Mouse (Mus musculus) hindbrain, embryonic 14.5 days (tissue): Measurements from ENCODE around the gene Zfp873. TPM values are rescaled to one million over a fixed set of nuclear protein-coding genes. Genes with fewer than 3 reads are reported as not detected.
"Not testable (repeated sequence)": the region's sequence is repeated elsewhere in the genome, so short reads cannot be mapped to it uniquely, and the experiment has no call there.

ENCODE experiments used
- ATAC-seq: fragments of 200-750 bp; cut with Nextera tagmentation; 2 replicates; pipeline ENCODE4 v1.8.0; 2017; ENCODE audit warnings: moderate number of reproducible peaks, mild to moderate bottlenecking, moderate TSS enrichment, moderate library complexity; ENCODE audit not compliant: low FRiP score
- DNase-seq: peaks from one replicate; pipeline ENCODE4 v3.0.0-alpha.2; 2015; ENCODE audit warnings: low spot score
- H3K27ac ChIP-seq: fragments of 300-500 bp; sonication (generic); 2 replicates; pipeline ENCODE4 v1.5.1; 2014; ENCODE audit warnings: mild to moderate bottlenecking, moderate library complexity
- H3K27me3 ChIP-seq: fragments of 300-500 bp; sonication (generic); 2 replicates; pipeline ENCODE4 v1.6.1; 2014; ENCODE audit warnings: mild to moderate bottlenecking, low read length, mixed read lengths; ENCODE audit not compliant: control insufficient read depth, insufficient read depth
- H3K36me3 ChIP-seq: fragments of 300-500 bp; sonication (generic); replicated peaks from 2 replicates; pipeline ENCODE4 v1.6.1; 2014; ENCODE audit not compliant: control insufficient read depth, insufficient read depth
- H3K4me1 ChIP-seq: fragments of 300-500 bp; sonication (generic); replicated peaks from 2 replicates; pipeline ENCODE4 v1.6.1; 2014; ENCODE audit warnings: antibody characterized with exemption, low read length, mixed read lengths; ENCODE audit not compliant: control insufficient read depth, insufficient read depth
- H3K4me2 ChIP-seq: fragments of 300-500 bp; sonication (generic); replicated peaks from 2 replicates; pipeline ENCODE4 v1.6.1; 2014; ENCODE audit warnings: mild to moderate bottlenecking, moderate library complexity
- H3K4me3 ChIP-seq: fragments of 300-500 bp; sonication (generic); replicated peaks from 2 replicates; pipeline ENCODE4 v1.5.1; 2014; ENCODE audit warnings: mild to moderate bottlenecking, low read length
- H3K9ac ChIP-seq: fragments of 300-500 bp; sonication (generic); 2 replicates; pipeline ENCODE4 v1.6.1; 2014
- H3K9me3 ChIP-seq: fragments of 300-500 bp; sonication (generic); 2 replicates; pipeline ENCODE4 v1.6.1; 2016; ENCODE audit warnings: low read length; ENCODE audit not compliant: control insufficient read depth
- WGBS: fragments of 180-500 bp; shearing (Covaris S2); extraction: QIAGEN DNeasy Blood & Tissue Kit; methylation state at CpG from one replicate; pipeline ENCODE4 v1.1.7; 2014; 5-methylcytosine and 5-hydroxymethylcytosine counted together
- polyA plus RNA-seq: library from polyadenylated mRNA; unstranded; fragments of >200 nt; fragmentation: Nextera tagmentation; extraction: Ambion mirVana; gene quantifications from 2 replicates; pipeline ENCODE4 v1.2.1, GENCODE M21; 2014

Zfp873 gene
- polyA plus RNA-seq, result 12.1 and 12.9 TPM in 2 replicates

GRCm38 (mm10) chr10:82047597-82048459 lies at the start of gene Zfp873:
Gene Zfp873 (plus strand): TSS chr10:82048123.
- Histone ChIP-seq H3K4me2 (peak within 1 kb of the TSS; percentile 58), H3K4me3 (peak within 1 kb of the TSS; percentile 56), H3K36me3 (peaks cover 8% of the 10 kb centered on the region; the same call in 1 of the 2 replicates), H3K27ac (peak within 1 kb of the TSS; percentile 97), H3K9ac (peak within 1 kb of the TSS; percentile 77), H3K27me3 (no peaks in the 10 kb centered on the region), H3K9me3 (peaks cover 51% of the 10 kb centered on the region), H3K4me1 (no peaks in the 10 kb centered on the region)
- DNase-seq (peak; percentile 91), ATAC-seq (peak; percentile 100)
- 10% methylated on average over 35 of the region's 35 CpGs for WGBS

GRCm38 (mm10) chr10:82003209-82003608 lies 44.7 kb upstream of the Zfp873 start:
- H3K4me2 ChIP-seq, H3K9ac ChIP-seq, ATAC-seq, DNase-seq, H3K4me1 ChIP-seq, H3K4me3 ChIP-seq, H3K27me3 ChIP-seq, H3K27ac ChIP-seq: not testable (repeated sequence)
- Histone ChIP-seq H3K36me3 (0 out of 2 replicates have a peak, but pooled peaks cover 14% of the 10 kb centered on the region), H3K9me3 (peaks cover 48% of the 10 kb centered on the region)
- WGBS, result 100% methylated on average over 1 of the region's 1 CpGs

GRCm38 (mm10) chr10:82004822-82005221 lies 43.1 kb upstream of the Zfp873 start:
- H3K9ac ChIP-seq, DNase-seq, H3K27me3 ChIP-seq, H3K27ac ChIP-seq, H3K4me3 ChIP-seq, H3K4me1 ChIP-seq, ATAC-seq, H3K4me2 ChIP-seq: not testable (repeated sequence)
- H3K36me3 ChIP-seq, result peaks cover 12% of the 10 kb centered on the region; the same call in 1 of the 2 replicates
- H3K9me3 ChIP-seq, result peaks cover 52% of the 10 kb centered on the region
- 31% methylated on average over 1 of the region's 2 CpGs for WGBS

GRCm38 (mm10) chr10:82042191-82042590 lies 5.7 kb upstream of the Zfp873 start:
- H3K27me3 ChIP-seq, result 0 out of 2 replicates have a peak, but pooled peaks cover 3% of the 10 kb centered on the region
- ATAC-seq (no peak), DNase-seq (no peak)
- no peak overlapping the region for H3K4me2 ChIP-seq
- H3K9me3 ChIP-seq, result peaks cover 24% of the 10 kb centered on the region
- no peaks in the 10 kb centered on the region for H3K4me1 ChIP-seq
- no peak overlapping the region for H3K4me3 ChIP-seq
- no peaks in the 10 kb centered on the region for H3K36me3 ChIP-seq
- H3K27ac ChIP-seq, result no peak overlapping the region
- H3K9ac ChIP-seq, result no peak overlapping the region
- 70% methylated on average over 2 of the region's 2 CpGs for WGBS

GRCm38 (mm10) chr10:82046603-82047002 lies 1.3 kb upstream of the Zfp873 start:
- Histone ChIP-seq H3K4me2 (no peak overlapping the region), H3K9ac (no peak overlapping the region), H3K4me3 (no peak overlapping the region), H3K36me3 (no peaks in the 10 kb centered on the region), H3K27me3 (no peaks in the 10 kb centered on the region), H3K27ac (no peak overlapping the region), H3K9me3 (peaks cover 40% of the 10 kb centered on the region), H3K4me1 (no peaks in the 10 kb centered on the region)
- WGBS, result 91% methylated on average over 3 of the region's 3 CpGs
- DNase-seq, result no peak
- ATAC-seq, result no peak

GRCm38 (mm10) chr10:82048460-82048804 lies 509 bp downstream of the Zfp873 start:
- not testable (repeated sequence) for H3K36me3 ChIP-seq, H3K27me3 ChIP-seq, ATAC-seq, DNase-seq, H3K4me1 ChIP-seq
- H3K4me3 ChIP-seq, result peak overlapping the region; percentile 56
- H3K9me3 ChIP-seq, result peaks cover 54% of the 10 kb centered on the region
- H3K9ac ChIP-seq, result peak overlapping the region; percentile 77
- peak overlapping the region; percentile 97 for H3K27ac ChIP-seq
- H3K4me2 ChIP-seq, result peak overlapping the region; percentile 58
- WGBS, result 30% methylated on average over 10 of the region's 10 CpGs

- 18% methylated on average over 40 of the region's 42 CpGs for WGBS
- not testable (repeated sequence) for H3K9me3 ChIP-seq, H3K36me3 ChIP-seq, H3K27me3 ChIP-seq, H3K4me1 ChIP-seq
- Histone ChIP-seq H3K9ac (peak within 1 kb of the TSS; percentile 64), H3K4me3 (peak within 1 kb of the TSS; percentile 43), H3K4me2 (peak within 1 kb of the TSS; percentile 49), H3K27ac (peak within 1 kb of the TSS; percentile 87)
- DNase-seq (peak; percentile 84), ATAC-seq (peak; percentile 98)
Observed at GRCm38 (mm10) chr10:82082728-82083621, 35.1 kb downstream of the Zfp873 start, which contains the start of gene BC024063. Gene BC024063 (plus strand): TSS chr10:82083353.

- 28% methylated on average over 12 of the region's 14 CpGs for WGBS
Observed at GRCm38 (mm10) chr10:82083622-82083971, 35.7 kb downstream of the Zfp873 start.

More at GRCm38 (mm10) chr10:82083622-82083971, 35.7 kb downstream of the Zfp873 start:
- not testable (repeated sequence) for ATAC-seq, H3K9me3 ChIP-seq, H3K36me3 ChIP-seq, DNase-seq, H3K27me3 ChIP-seq, H3K4me1 ChIP-seq
- Histone ChIP-seq H3K4me2 (peak overlapping the region; percentile 49), H3K4me3 (peak overlapping the region; percentile 43), H3K27ac (peak overlapping the region; percentile 87), H3K9ac (peak overlapping the region; percentile 64)
